ENCODE assay signal across 9 mouse cellular contexts in the genomic region with DNA sequence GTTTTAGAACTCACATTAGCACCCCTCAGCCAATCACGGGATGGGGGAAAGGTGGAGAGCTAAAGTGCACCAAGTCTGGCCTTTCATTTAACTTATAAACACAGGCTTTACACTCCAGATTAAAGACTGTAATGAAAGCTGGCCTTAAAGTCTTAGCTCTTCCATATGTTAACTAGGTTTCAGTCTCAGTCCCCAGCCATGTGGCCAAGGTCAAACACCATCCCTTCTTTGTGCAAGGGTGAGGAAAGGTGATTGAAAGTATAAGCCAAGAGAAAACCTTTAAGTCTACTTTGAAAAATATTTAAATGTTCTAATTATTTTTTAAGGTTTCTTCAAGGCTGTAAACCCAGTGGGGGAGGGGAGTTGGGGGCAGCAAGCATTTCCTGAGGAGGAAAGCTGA. TPM values are rescaled to one million over a fixed set of nuclear protein-coding genes. Genes with fewer than 3 reads are reported as not detected.
DNase-seq lines count a peak whose midpoint lies in the region; ATAC-seq lines count a peak whose summit lies in the region.
"Had no signal": no experiment of that assay in that cellular context is flagged by ENCODE, and none has a peak within 500 bp of the region (broad histone marks: within the 10 kb centered on the region; RNA-seq: fewer than 3 reads in every experiment).

No protein-coding gene starts in this region.

- H3K4me3 ChIP-seq in heart, embryonic 16.5 days (ENCODE audit: low read length), result peak overlapping the region; percentile 83
- peak overlapping the region; percentile 26 for H3K4me3 ChIP-seq in hindbrain, embryonic 15.5 days
- H3K4me3 ChIP-seq in midbrain, embryonic 14.5 days (replicated peaks; ENCODE audit: low read depth, low read length), result peak overlapping the region; percentile 15

- peaks cover 20% of the 10 kb centered on the region for H3K4me1 ChIP-seq in heart, embryonic 16.5 days (ENCODE audit: control insufficient read depth, insufficient read depth, low read length)
- peaks cover 28% of the 10 kb centered on the region for H3K4me1 ChIP-seq in hindbrain, embryonic 15.5 days (replicated peaks)
- peaks cover 17% of the 10 kb centered on the region for H3K4me1 ChIP-seq in midbrain, embryonic 14.5 days (ENCODE audit: control insufficient read depth, insufficient read depth, low read length)

- no peak for DNase-seq in heart, postnatal 14 days
- peak; percentile 27 for DNase-seq in ZHBTc4 (ENCODE audit: low read depth, low spot score)
- no peak for DNase-seq in midbrain, embryonic 14.5 days
- DNase-seq in spleen, postnatal 14 days (ENCODE audit: low spot score in 2 of 2), result no peak
- no peak for DNase-seq in thymus, postnatal 0 days (ENCODE audit: low spot score)
- no peak for DNase-seq in frontal cortex, postnatal 36 days (ENCODE audit: low spot score in 2 of 2)
- DNase-seq: layer of hippocampus, postnatal 36 days had no signal

- intact Hi-C loops in heart, postnatal 14 days (cut with DNase I), result no loop called here

- H3K27me3 ChIP-seq in heart, embryonic 16.5 days (ENCODE audit: control insufficient read depth, insufficient read depth, low read length), result no peaks in the 10 kb centered on the region
- H3K27me3 ChIP-seq in hindbrain, embryonic 15.5 days, result no peaks in the 10 kb centered on the region
- H3K27me3 ChIP-seq in midbrain, embryonic 14.5 days (ENCODE audit: control insufficient read depth, insufficient read depth, low read length), result no peaks in the 10 kb centered on the region

- H3K9me3 ChIP-seq in heart, embryonic 16.5 days (replicated peaks; ENCODE audit: control insufficient read depth, low read length), result no peaks in the 10 kb centered on the region
- no peaks in the 10 kb centered on the region for H3K9me3 ChIP-seq in hindbrain, embryonic 15.5 days
- no peaks in the 10 kb centered on the region for H3K9me3 ChIP-seq in midbrain, embryonic 14.5 days (ENCODE audit: control insufficient read depth, low read length)

- no peak overlapping the region for H3K27ac ChIP-seq in heart, embryonic 16.5 days (ENCODE audit: low read length)
- no peak overlapping the region for H3K27ac ChIP-seq in hindbrain, embryonic 15.5 days (replicated peaks)
- H3K27ac ChIP-seq in midbrain, embryonic 14.5 days (replicated peaks; ENCODE audit: low read depth, low read length), result no peak overlapping the region

- H3K4me2 ChIP-seq in heart, embryonic 16.5 days (ENCODE audit: low read depth, low read length), result peak overlapping the region; percentile 72
- H3K4me2 ChIP-seq in hindbrain, embryonic 15.5 days, result peak overlapping the region; percentile 41
- H3K4me2 ChIP-seq in midbrain, embryonic 14.5 days (ENCODE audit: low read length), result peak overlapping the region; percentile 97

- H3K9ac ChIP-seq in heart, embryonic 16.5 days (ENCODE audit: low read length), result peak overlapping the region; percentile 75
- H3K9ac ChIP-seq in hindbrain, embryonic 15.5 days, result no peak overlapping the region
- peak overlapping the region; percentile 2; the same call in 1 of the 2 replicates for H3K9ac ChIP-seq in midbrain, embryonic 14.5 days (replicated peaks; ENCODE audit: low read length)

- no peak for ATAC-seq in heart, embryonic 16.5 days (replicated peaks; ENCODE audit: extremely low read depth, insufficient read depth, low FRiP score)
- ATAC-seq in hindbrain, embryonic 15.5 days (ENCODE audit: low FRiP score, low read depth), result no peak
- no peak for ATAC-seq in midbrain, embryonic 14.5 days (ENCODE audit: low FRiP score, low TSS enrichment)

- H3K36me3 ChIP-seq in heart, embryonic 16.5 days (ENCODE audit: control insufficient read depth, insufficient read depth), result peaks cover 24% of the 10 kb centered on the region
- peaks cover 18% of the 10 kb centered on the region for H3K36me3 ChIP-seq in hindbrain, embryonic 15.5 days
- H3K36me3 ChIP-seq in midbrain, embryonic 14.5 days (ENCODE audit: control insufficient read depth, insufficient read depth, low read length), result peaks cover 16% of the 10 kb centered on the region; the same call in 1 of the 2 replicates

- 0% methylated on average over 1 of the region's 1 CpGs for WGBS in heart, embryonic 16.5 days
- WGBS in hindbrain, embryonic 15.5 days, result 3% methylated on average over 1 of the region's 1 CpGs
- 2% methylated on average over 1 of the region's 1 CpGs for WGBS in midbrain, embryonic 14.5 days

RNA-seq across cellular contexts. Expression of a gene that starts 1.7 kb away (rescaled TPM):
- 41.4 and 46.6 TPM in 2 replicates for polyA plus RNA-seq in heart, embryonic 16.5 days (2015; fragmentation: Nextera tagmentation; extraction: Ambion mirVana)
- total RNA-seq in heart, postnatal 14 days (2021), result 1 to 10 TPM; 2.1 to 4.0 TPM
- 14.2 and 16.9 TPM in 2 replicates for polyA plus RNA-seq in hindbrain, embryonic 15.5 days (2015; fragmentation: Nextera tagmentation; extraction: Ambion mirVana)
- 10.5 and 14.7 TPM in 2 replicates for polyA plus RNA-seq in midbrain, embryonic 14.5 days (2014; fragmentation: Nextera tagmentation; extraction: Ambion mirVana)
- 112 and 116 TPM in 2 replicates for polyA plus RNA-seq in thymus, postnatal 0 days (2015; fragmentation: Nextera tagmentation; extraction: Ambion mirVana)

RNA-seq across cellular contexts. Expression of a gene that starts 20.0 kb away (rescaled TPM):
- polyA plus RNA-seq in heart, embryonic 16.5 days (2015; fragmentation: Nextera tagmentation; extraction: Ambion mirVana), result 9.8 and 13.1 TPM in 2 replicates
- total RNA-seq in heart, postnatal 14 days (2021), result 10 to 100 TPM in 1 of 2 experiments, 1 to 10 TPM in 1; 7.7 to 10.5 TPM
- 10.6 and 12.3 TPM in 2 replicates for polyA plus RNA-seq in hindbrain, embryonic 15.5 days (2015; fragmentation: Nextera tagmentation; extraction: Ambion mirVana)
- 10.2 and 13.4 TPM in 2 replicates for polyA plus RNA-seq in midbrain, embryonic 14.5 days (2014; fragmentation: Nextera tagmentation; extraction: Ambion mirVana)
- 15.3 and 18.0 TPM in 2 replicates for polyA plus RNA-seq in thymus, postnatal 0 days (2015; fragmentation: Nextera tagmentation; extraction: Ambion mirVana)

Comparison
In these comparisons a context has a peak if more than half of its experiments do, and no peak if none do; other contexts are left out.
1. H3K4me2 ChIP-seq: peak in every context shown above with its lines; median percentile 97 in midbrain, embryonic 14.5 days; 72 in heart, embryonic 16.5 days; 41 in hindbrain, embryonic 15.5 days.
2. H3K4me3 ChIP-seq: peak in every context shown above with its lines; median percentile 83 in heart, embryonic 16.5 days; 26 in hindbrain, embryonic 15.5 days; 15 in midbrain, embryonic 14.5 days.